Mouse (Mus musculus) natural killer cell, adult 2 months (primary cell): ENCODE results near the gene Mucl3.

Experiments used
- DNase-seq, 2 experiments: peaks; one replicate each; pipeline ENCODE4 v3.0.0; 2022; ENCODE audit warnings: low spot score in 2 of 2

Mucl3 gene

GRCm38 (mm10) chr17:35635699-35636111 is 7.8 kb downstream of the Mucl3 start:
- peak; percentile 39 to 57 for DNase-seq

- DNase-seq: no peak
Observed at GRCm38 (mm10) chr17:35635202-35635601, 8.3 kb downstream of the Mucl3 start.

GRCm38 (mm10) chr17:35633992-35634391 is 9.5 kb downstream of the Mucl3 start:
- DNase-seq: no peak

DNA sequence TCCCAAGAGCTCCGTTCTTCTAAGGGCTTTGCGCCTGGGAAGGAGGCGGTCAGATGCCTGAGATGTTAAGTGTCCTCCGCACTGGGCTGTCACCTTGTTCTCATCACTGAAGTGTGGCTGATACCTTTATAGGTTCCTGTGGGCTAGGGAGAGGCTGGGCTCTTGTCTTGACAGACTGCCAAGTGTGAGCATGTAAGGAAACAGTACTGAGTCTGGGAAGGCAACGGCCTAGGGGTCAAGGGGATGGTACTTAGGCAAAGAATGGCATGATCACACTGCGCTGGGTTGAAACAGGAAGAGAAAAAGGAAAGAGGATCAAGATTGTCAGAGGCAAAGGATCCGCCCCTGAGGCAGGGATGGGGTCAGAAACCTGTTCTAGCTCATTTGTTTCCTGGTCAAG is 17.0 kb downstream of the Mucl3 start, which contains the start of gene Gm9573:
Gene Gm9573, minus strand, starts transcription at position 101 of the 400 bp plus-strand sequence.
- no peak for DNase-seq

- no peak for DNase-seq
Observed at GRCm38 (mm10) chr17:35617127-35617526, 26.4 kb downstream of the Mucl3 start.

- DNase-seq: no peak
Observed at GRCm38 (mm10) chr17:35601736-35602354, 41.6 kb downstream of the Mucl3 start.

GRCm38 (mm10) chr17:35601249-35601648 is 42.2 kb downstream of the Mucl3 start, which contains the start of gene Sfta2:
Sfta2 (plus strand) TSS chr17:35601549.
- no peak for DNase-seq

DNA sequence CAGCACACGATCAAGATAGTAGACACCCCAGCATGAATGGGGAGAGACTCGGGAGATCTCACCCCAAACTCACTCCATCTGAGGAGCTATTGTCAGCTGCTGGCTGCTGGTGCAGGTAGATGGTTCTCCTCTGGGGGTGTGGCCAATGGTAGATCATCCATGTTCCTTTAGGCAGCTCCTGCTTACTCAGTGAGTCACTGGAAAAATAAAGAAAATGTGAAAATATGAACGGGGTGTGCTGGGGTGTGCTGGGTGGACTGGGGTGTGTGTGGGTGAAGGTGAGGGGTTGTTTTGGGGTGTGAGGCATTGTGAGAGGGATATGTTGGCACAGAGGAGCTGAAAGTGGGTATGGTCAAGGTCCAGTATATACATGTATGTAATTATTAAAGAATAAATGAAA is 46.1 kb downstream of the Mucl3 start:
- no peak for DNase-seq

- no peak for DNase-seq
Observed at GRCm38 (mm10) chr17:35594456-35594855, 49.0 kb downstream of the Mucl3 start.

DNA sequence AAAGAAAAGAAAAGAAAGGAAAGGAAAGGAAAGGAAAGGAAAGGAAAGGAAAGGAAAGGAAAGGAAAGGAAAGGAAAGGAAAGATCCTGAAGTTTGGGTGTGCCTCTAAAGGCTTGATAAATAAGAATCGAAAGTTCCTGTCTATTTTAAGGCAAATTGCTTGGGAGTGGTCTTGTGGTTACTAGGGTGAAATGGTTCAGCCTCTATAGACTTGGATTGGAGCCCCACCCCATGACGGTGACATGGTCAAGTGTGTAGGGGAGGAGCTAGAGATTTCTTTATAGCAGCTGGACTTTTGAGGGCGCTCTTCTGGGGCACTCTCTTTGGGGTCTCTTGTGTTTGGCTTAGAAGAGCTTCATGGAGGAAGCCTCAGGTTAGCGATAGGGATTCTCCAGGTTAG is 49.7 kb downstream of the Mucl3 start:
- DNase-seq: no peak

DNA sequence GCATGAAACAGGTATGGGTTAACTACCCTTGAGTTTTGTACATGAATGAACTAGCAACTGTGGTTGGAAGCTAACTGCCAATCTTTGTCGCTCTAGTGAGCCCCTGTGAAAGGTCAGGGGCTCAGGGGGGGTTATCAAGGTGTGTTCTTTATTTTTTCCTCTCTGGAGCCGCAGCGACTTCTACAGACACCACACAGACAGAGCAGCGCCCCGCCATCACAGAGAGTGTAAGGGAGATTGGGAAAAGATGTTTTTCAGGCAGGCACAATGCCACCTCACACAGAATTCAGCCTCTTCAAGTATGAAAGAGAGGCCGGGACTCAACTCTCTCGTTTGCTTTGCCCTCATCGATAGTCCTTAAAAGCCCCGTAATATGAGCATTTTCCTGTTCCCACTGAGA is 51.4 kb downstream of the Mucl3 start:
- no peak for DNase-seq

- no peak for DNase-seq
Observed at GRCm38 (mm10) chr17:35591731-35592130, 51.8 kb downstream of the Mucl3 start.

- no peak for DNase-seq
Observed at GRCm38 (mm10) chr17:35591219-35591578, 52.3 kb downstream of the Mucl3 start.

- DNase-seq: peak; percentile 66 to 68
Observed at GRCm38 (mm10) chr17:35590410-35591218, 52.9 kb downstream of the Mucl3 start.

GRCm38 (mm10) chr17:35588387-35588786 is 55.1 kb downstream of the Mucl3 start:
- no peak for DNase-seq

DNA sequence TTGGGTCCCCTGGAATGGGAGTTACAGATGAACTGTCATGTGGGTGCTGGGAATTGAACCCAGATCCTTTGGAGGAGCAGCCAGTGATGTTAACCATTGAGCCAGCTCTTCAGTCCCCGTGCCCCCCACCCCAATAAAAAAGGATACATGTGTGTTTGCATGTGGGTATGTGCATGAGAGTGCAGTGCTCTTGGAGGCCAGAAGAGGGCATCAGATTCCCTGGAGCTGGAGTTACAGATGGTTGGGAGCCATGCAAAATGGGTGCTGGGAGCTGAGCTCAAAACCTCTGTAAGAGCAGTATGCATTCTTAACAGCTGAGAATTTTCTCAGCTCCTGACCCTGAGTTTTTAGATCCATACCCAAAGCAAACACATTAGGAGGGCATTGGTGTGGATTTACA is 56.2 kb downstream of the Mucl3 start:
- no peak for DNase-seq
